Mouse (Mus musculus): ENCODE results near the gene Bax.

GRCm38 (mm10) chr7:45426556-45426955 is 40.1 kb downstream of the Bax start:
- TF ChIP-seq CTCF (IDR thresholded peaks at IDR 0.05; ENCODE audit: extremely low read depth, insufficient read length, insufficient replicate concordance, low read depth, low read length) (no peak), POLR2A (IDR thresholded peaks at IDR 0.05; ENCODE audit: low read depth, low read length) (no peak)
